Mouse (Mus musculus) bone marrow macrophage, adult 2 months (primary cell): ENCODE data around the gene Exd1.

Source experiments
- CTCF ChIP-seq: IDR thresholded peaks from 2 replicates; pipeline ENCODE4 v1.5.1; 2012; ENCODE audit warnings: low read depth, mild to moderate bottlenecking, low read length, moderate library complexity
- POLR2A ChIP-seq: IDR thresholded peaks from 2 replicates; pipeline ENCODE4 v1.6.1; 2012; ENCODE audit warnings: mild to moderate bottlenecking, low read depth, low read length, borderline replicate concordance

GRCm38 (mm10) chr2:119581571-119581970, 34.1 kb upstream of the Exd1 start:
- no peak for TF ChIP-seq CTCF
- no peak for TF ChIP-seq POLR2A
